Mouse (Mus musculus) liver, adult 2 months (tissue): Measurements from ENCODE around the gene Fbxo6. TPM values are rescaled to one million over a fixed set of nuclear protein-coding genes. Genes with fewer than 3 reads are reported as not detected.

ENCODE experiments used
- DNase-seq: peaks from one replicate; pipeline ENCODE4 v3.0.0-alpha.2; 2011; ENCODE audit warnings: low read depth, low spot score; ENCODE audit errors: extremely low read depth
- H3K27ac ChIP-seq: fragments of 200-500 bp; replicated peaks from 2 replicates; pipeline ENCODE4 v1.5.1; 2012; ENCODE audit warnings: low read depth, mild to moderate bottlenecking, control low read depth, inconsistent platforms, low read length; ENCODE audit not compliant: insufficient read depth
- H3K27me3 ChIP-seq: fragments of 200-500 bp; 2 replicates; pipeline ENCODE4 v1.6.1; 2012; ENCODE audit warnings: mild to moderate bottlenecking, moderate library complexity, low read length, inconsistent platforms; ENCODE audit not compliant: control insufficient read depth, insufficient read depth
- H3K36me3 ChIP-seq: fragments of 200-500 bp; 2 replicates; pipeline ENCODE4 v1.6.1; 2012; ENCODE audit warnings: low read length, inconsistent platforms; ENCODE audit not compliant: control insufficient read depth, insufficient read depth
- H3K4me1 ChIP-seq: fragments of 200-500 bp; 2 replicates; pipeline ENCODE4 v1.6.1; 2011; ENCODE audit warnings: low read length; ENCODE audit not compliant: control insufficient read depth, insufficient read depth
- H3K4me3 ChIP-seq: fragments of 200-500 bp; 2 replicates; pipeline ENCODE4 v1.5.1; 2011; ENCODE audit warnings: low read depth, mild to moderate bottlenecking, control low read depth, low read length, moderate library complexity; ENCODE audit not compliant: insufficient read depth
- H3K79me2 ChIP-seq: fragments of 200-500 bp; 2 replicates; pipeline ENCODE4 v1.6.1; 2012; ENCODE audit warnings: inconsistent platforms, mild to moderate bottlenecking, low read length, moderate library complexity; ENCODE audit not compliant: control insufficient read depth, insufficient read depth
- H3K9ac ChIP-seq: fragments of 200-500 bp; 2 replicates; pipeline ENCODE4 v1.6.1; 2012; ENCODE audit warnings: low read depth, mild to moderate bottlenecking, control low read depth, inconsistent platforms, low read length
- CTCF ChIP-seq: fragments of 200-500 bp; IDR thresholded peaks from 2 replicates; pipeline ENCODE4 v1.5.1; 2011; ENCODE audit warnings: low read depth, low read length, control low read depth
- POLR2A ChIP-seq: fragments of 200-500 bp; IDR thresholded peaks from 2 replicates; pipeline ENCODE4 v1.6.1; 2011; ENCODE audit warnings: low read length, control low read depth; ENCODE audit not compliant: insufficient read depth; ENCODE audit errors: extremely low read depth
- WGBS: fragments of 180-500 bp; shearing (Covaris S2); methylation state at CpG from one replicate; pipeline ENCODE4 v1.1.7; 2018; 5-methylcytosine and 5-hydroxymethylcytosine counted together
- polyA plus RNA-seq: library from polyadenylated mRNA; depleted of rRNA; stranded (reverse); fragments of >200 nt; gene quantifications from 2 replicates; pipeline ENCODE4 v1.2.3, GENCODE M21; 2012
- total RNA-seq: library from RNA; depleted of rRNA; stranded (reverse); fragments of >200 nt; gene quantifications from 2 replicates; pipeline ENCODE4 v1.2.3, GENCODE M21; 2014

Fbxo6 gene
- total and polyA plus RNA-seq, 2 experiments: 38.7 to 91.9 TPM

DNA sequence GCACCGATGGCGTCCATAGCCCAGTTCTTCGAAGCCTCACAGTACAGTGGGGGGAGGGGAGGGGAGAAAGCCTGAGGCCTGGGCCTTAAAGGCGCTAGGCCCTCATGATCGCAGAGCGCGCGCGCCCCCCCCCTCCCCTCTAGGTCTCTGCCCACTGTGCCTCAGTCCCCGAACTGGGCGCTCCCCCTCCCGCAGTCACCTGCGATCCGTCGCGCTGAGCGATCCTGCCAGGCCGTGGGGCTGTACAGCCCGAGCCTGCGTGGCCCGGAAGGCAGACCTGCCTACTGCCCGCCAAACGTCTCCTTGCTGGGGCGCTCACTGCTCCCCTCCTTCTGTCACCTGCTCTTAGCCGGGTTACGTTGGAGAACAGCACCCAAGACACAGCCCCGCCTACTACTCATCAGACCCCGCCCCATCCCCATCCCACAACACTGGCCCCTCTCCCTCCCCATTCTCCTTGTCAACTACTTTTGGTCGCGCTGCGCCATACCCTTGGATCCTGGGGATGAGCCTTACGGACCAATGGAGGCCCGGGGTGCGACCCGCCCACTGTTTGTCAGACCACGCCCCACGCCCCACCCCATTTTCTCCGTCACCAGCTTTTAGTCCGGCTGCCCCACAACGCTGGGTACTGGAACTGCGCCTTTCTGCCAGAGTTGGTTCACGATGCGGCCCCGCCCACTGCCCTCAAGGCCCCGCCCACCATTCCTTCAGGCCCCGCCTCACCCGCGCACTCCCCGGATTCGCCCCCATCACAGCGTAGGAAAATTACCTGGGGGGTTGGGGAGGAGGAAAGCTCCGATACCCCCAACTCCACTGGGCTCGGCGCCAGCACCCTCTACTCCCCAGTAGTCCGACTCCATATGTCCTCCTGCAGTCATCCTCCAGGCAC lies 7.8 kb upstream of the Fbxo6 start:
- Histone ChIP-seq H3K27ac (peak overlapping the region; percentile 14; the same call in 1 of the 2 replicates), H3K36me3 (no peaks in the 10 kb centered on the region), H3K4me1 (peaks cover 11% of the 10 kb centered on the region), H3K9ac (peak overlapping the region; percentile 70), H3K79me2 (no peaks in the 10 kb centered on the region), H3K27me3 (peaks cover 6% of the 10 kb centered on the region; the same call in 1 of the 2 replicates), H3K4me3 (peak overlapping the region; percentile 59)
- TF ChIP-seq POLR2A (0 out of 2 replicates have a peak, but pooled peaks have one; percentile 6), CTCF (peak; percentile 27; the same call in 1 of the 2 replicates)
- DNase-seq: peak; percentile 88
- under 1% methylated on average over 51 of the region's 55 CpGs for WGBS

DNA sequence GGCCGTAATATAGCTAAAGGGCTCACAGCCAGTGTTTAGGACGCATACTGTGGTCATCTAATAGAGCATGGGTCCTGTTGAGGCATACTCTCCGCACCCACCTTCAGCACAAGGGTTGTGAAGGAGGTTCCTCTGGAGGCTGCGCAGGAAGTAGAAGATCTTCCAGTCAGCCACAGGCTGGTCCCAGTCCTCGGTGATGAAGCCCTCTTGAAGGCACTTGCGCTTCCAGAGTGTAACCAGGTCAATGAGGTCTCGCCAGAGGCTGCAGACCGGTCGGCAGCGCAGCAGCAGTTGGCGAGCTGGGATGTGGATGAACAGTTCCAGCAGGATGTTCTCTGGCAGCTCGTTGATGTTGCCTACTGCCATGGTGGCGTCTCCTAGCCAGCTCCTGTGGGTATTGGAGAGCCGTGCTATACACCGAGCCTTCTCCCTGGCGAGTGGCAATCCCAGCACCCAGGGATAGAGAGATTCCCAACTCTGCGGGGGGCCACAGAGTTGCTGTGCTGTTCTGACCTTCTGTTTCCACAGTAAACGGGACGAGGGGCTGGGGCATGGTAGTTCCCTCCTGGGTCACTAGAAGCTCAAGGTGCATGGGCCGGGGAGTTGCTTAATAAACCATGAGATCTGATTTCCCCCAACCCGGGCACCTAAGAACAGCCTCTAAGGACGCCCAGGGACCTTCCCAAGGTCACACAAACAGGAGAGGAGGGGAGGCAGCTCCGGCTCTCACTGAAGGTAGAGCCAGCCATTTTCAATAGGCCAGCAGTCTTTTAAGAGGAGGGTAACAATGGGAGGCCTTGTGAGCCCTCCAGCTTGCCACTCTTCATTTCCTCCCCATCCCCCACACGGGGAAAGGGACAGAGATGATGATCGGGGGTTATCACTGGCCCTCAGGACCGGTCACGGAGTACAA lies 6.8 kb upstream of the Fbxo6 start:
- H3K79me2 ChIP-seq: no peaks in the 10 kb centered on the region
- DNase-seq: no peak
- no peaks in the 10 kb centered on the region for H3K36me3 ChIP-seq
- H3K4me3 ChIP-seq: 0 out of 2 replicates have a peak overlapping the region, but pooled peaks have one; percentile 9
- no peak for TF ChIP-seq CTCF
- TF ChIP-seq POLR2A: no peak
- no peak overlapping the region for H3K27ac ChIP-seq
- no peak overlapping the region for H3K9ac ChIP-seq
- WGBS: 68% methylated on average over 27 of the region's 27 CpGs
- peaks cover 6% of the 10 kb centered on the region; the same call in 1 of the 2 replicates for H3K27me3 ChIP-seq
- peaks cover 10% of the 10 kb centered on the region; the same call in 1 of the 2 replicates for H3K4me1 ChIP-seq

DNA sequence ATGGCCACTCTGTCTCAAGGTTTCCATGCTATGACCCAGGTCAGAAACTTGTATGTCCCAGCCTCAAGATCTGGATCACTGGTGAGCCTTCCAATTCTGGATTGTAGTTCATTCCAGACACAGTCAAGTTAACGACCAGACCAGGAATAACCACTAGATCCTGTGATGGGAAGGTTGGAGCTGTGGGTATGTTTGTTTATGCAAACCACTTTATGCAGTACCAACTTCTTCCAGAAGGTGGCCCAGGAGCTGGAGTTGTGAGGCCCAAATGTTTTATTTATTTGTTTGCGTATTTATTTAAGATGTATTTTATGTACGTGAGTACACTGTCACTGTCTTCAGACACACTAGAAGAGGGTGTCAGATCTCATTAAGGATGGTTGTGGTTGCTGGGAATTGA lies 3.0 kb upstream of the Fbxo6 start:
- Histone ChIP-seq H3K4me1 (peaks cover 13% of the 10 kb centered on the region), H3K27ac (no peak overlapping the region), H3K27me3 (no peaks in the 10 kb centered on the region), H3K79me2 (no peaks in the 10 kb centered on the region), H3K36me3 (no peaks in the 10 kb centered on the region), H3K4me3 (no peak overlapping the region), H3K9ac (no peak overlapping the region)
- WGBS: 49% methylated on average over 3 of the region's 3 CpGs
- peak; percentile 38; the same call in 1 of the 2 replicates for TF ChIP-seq CTCF
- no peak for TF ChIP-seq POLR2A
- DNase-seq: peak; percentile 38

DNA sequence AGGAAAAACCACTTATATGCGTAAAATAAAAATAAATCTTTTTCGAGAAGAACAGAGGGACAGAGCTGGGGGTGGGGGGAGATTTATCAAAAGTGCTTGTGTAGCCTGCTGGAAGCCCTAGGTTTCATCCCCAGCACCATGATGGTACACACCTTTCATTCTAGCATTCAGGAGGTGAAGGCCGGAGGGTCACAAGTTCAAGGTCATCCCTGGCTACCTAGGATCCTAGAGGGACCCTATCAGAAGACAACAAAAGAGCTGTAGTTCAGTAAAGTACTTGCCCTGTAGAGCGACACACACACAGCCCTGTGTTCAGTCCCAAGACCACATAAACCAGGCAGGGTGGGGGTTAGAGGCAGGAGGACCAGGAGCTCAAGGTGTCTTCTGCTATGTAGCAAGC lies 2.1 kb upstream of the Fbxo6 start:
- Histone ChIP-seq H3K4me3 (no peak overlapping the region), H3K27ac (no peak overlapping the region), H3K79me2 (no peaks in the 10 kb centered on the region), H3K4me1 (peaks cover 13% of the 10 kb centered on the region), H3K9ac (no peak overlapping the region), H3K27me3 (no peaks in the 10 kb centered on the region), H3K36me3 (no peaks in the 10 kb centered on the region)
- TF ChIP-seq POLR2A (no peak), CTCF (no peak)
- no peak for DNase-seq
- WGBS: 91% methylated on average over 4 of the region's 4 CpGs

DNA sequence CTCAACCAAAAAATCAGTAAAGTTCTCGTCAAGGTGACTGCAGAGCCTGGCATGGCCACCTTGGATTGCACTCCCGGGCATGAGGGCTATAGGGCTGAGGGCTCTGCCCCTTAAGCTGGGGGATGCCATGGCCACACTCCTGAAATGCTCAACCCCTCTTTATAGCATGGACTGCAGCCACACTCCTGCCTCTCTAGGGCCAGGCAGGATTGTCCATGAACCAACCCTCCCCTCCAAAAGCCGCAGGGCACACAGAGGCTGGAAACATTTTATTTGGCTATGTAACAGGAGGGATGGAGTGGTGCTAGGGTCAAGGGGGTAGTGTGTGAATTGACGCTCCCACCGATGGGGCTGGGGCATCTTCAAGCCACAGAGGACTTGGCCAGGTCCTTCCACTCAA lies 607 bp upstream of the Fbxo6 start:
- H3K4me3 ChIP-seq: no peak overlapping the region
- no peak for TF ChIP-seq CTCF
- no peak for TF ChIP-seq POLR2A
- no peak for DNase-seq
- no peaks in the 10 kb centered on the region for H3K79me2 ChIP-seq
- peaks cover 14% of the 10 kb centered on the region for H3K4me1 ChIP-seq
- H3K36me3 ChIP-seq: no peaks in the 10 kb centered on the region
- H3K27me3 ChIP-seq: no peaks in the 10 kb centered on the region
- H3K9ac ChIP-seq: no peak overlapping the region
- no peak overlapping the region for H3K27ac ChIP-seq
- 94% methylated on average over 5 of the region's 5 CpGs for WGBS
